Mouse (Mus musculus) thymus, postnatal 0 days (tissue): ENCODE measurements around the gene Gpha2. TPM values are rescaled to one million over a fixed set of nuclear protein-coding genes. Genes with fewer than 3 reads are reported as not detected.

Experiments
- DNase-seq: peaks from one replicate; pipeline ENCODE4 v3.0.0-alpha.2; 2015; ENCODE audit warnings: low spot score
- polyA plus RNA-seq: library from polyadenylated mRNA; unstranded; fragments of >200 nt; fragmentation: Nextera tagmentation; extraction: Ambion mirVana; gene quantifications from 2 replicates; pipeline ENCODE4 v1.2.1, GENCODE M21; 2015

Gpha2 gene
- polyA plus RNA-seq = 3.6 and 4.0 TPM in 2 replicates

- no peak for DNase-seq
Measured at GRCm38 (mm10) chr19:6226135-6226534, at the start of gene Gpha2. Gpha2 (plus strand) TSS chr19:6226380.

GRCm38 (mm10) chr19:6178775-6179174 is 47.4 kb upstream of the Gpha2 start:
- no peak for DNase-seq

- DNase-seq = peak; percentile 5
Measured at GRCm38 (mm10) chr19:6181629-6182028, 44.6 kb upstream of the Gpha2 start.

GRCm38 (mm10) chr19:6182534-6182933 is 43.6 kb upstream of the Gpha2 start:
- DNase-seq = no peak

- no peak for DNase-seq
Measured at GRCm38 (mm10) chr19:6184131-6184530, 42.0 kb upstream of the Gpha2 start, which contains the start of gene Majin. Majin (plus strand) TSS chr19:6184388.

- no peak for DNase-seq
Measured at GRCm38 (mm10) chr19:6204265-6204664, 21.9 kb upstream of the Gpha2 start.

- DNase-seq = no peak
Measured at GRCm38 (mm10) chr19:6206716-6207115, 19.5 kb upstream of the Gpha2 start.

- no peak for DNase-seq
Measured at GRCm38 (mm10) chr19:6216046-6216705, 10.0 kb upstream of the Gpha2 start.

GRCm38 (mm10) chr19:6218606-6219005 is 7.6 kb upstream of the Gpha2 start:
- no peak for DNase-seq

- DNase-seq = no peak
Measured at GRCm38 (mm10) chr19:6226763-6227162, 583 bp downstream of the Gpha2 start.

GRCm38 (mm10) chr19:6227864-6228263 is 1.7 kb downstream of the Gpha2 start:
- no peak for DNase-seq

GRCm38 (mm10) chr19:6230411-6230810 is 4.2 kb downstream of the Gpha2 start:
- DNase-seq = no peak

- DNase-seq = no peak
Measured at GRCm38 (mm10) chr19:6231036-6231435, 4.9 kb downstream of the Gpha2 start.

GRCm38 (mm10) chr19:6233647-6234046 is 7.5 kb downstream of the Gpha2 start:
- DNase-seq = no peak

GRCm38 (mm10) chr19:6234337-6235083 is 8.3 kb downstream of the Gpha2 start:
- DNase-seq = no peak

GRCm38 (mm10) chr19:6235084-6236052 is 9.2 kb downstream of the Gpha2 start, which contains the start of gene Ppp2r5b:
Ppp2r5b (minus strand) TSS chr19:6235872.
- DNase-seq = peak; percentile 96

GRCm38 (mm10) chr19:6236053-6236441 is 9.9 kb downstream of the Gpha2 start:
- peak; percentile 87 for DNase-seq

- no peak for DNase-seq
Measured at GRCm38 (mm10) chr19:6236842-6237241, 10.7 kb downstream of the Gpha2 start.

GRCm38 (mm10) chr19:6238740-6239139 is 12.6 kb downstream of the Gpha2 start:
- DNase-seq = no peak

- no peak for DNase-seq
Measured at GRCm38 (mm10) chr19:6240136-6240535, 14.0 kb downstream of the Gpha2 start.

GRCm38 (mm10) chr19:6240725-6241124 is 14.5 kb downstream of the Gpha2 start:
- DNase-seq = no peak
